ENCODE assay signal across 8 mouse cellular contexts in genomic region chr8:86624915-86625314, GRCm38 (mm10). TPM values are rescaled to one million over a fixed set of nuclear protein-coding genes. Genes with fewer than 3 reads are reported as not detected.
A peak's percentile ranks its signal among the peaks of the same experiment; 100 is the strongest.
DNase-seq lines count a peak whose midpoint lies in the region; ATAC-seq and TF ChIP-seq lines count a peak whose summit lies in the region.

No protein-coding gene starts in this region.

- peak overlapping the region; percentile 65 for H3K4me3 ChIP-seq in C2C12 (ENCODE audit: insufficient read depth, poor library complexity, severe bottlenecking)
- H3K4me3 ChIP-seq in forebrain, embryonic 15.5 days: peak overlapping the region; percentile 95
- H3K4me3 ChIP-seq in kidney, embryonic 15.5 days (replicated peaks): peak overlapping the region; percentile 94

- H3K79me3 ChIP-seq in C2C12 (ENCODE audit: low read depth): peaks cover 15% of the 10 kb centered on the region

- peaks cover 24% of the 10 kb centered on the region for H3K4me1 ChIP-seq in forebrain, embryonic 15.5 days
- peaks cover 8% of the 10 kb centered on the region for H3K4me1 ChIP-seq in kidney, embryonic 15.5 days

- no peak overlapping the region for H3K27ac ChIP-seq in forebrain, embryonic 15.5 days (replicated peaks)
- no peak overlapping the region for H3K27ac ChIP-seq in kidney, embryonic 15.5 days

- peak overlapping the region; percentile 62 for H3K9ac ChIP-seq in forebrain, embryonic 15.5 days (replicated peaks)
- peak overlapping the region; percentile 77; the same call in 1 of the 2 replicates for H3K9ac ChIP-seq in kidney, embryonic 15.5 days

- H3K9me3 ChIP-seq in forebrain, embryonic 15.5 days: no peaks in the 10 kb centered on the region
- no peaks in the 10 kb centered on the region for H3K9me3 ChIP-seq in kidney, embryonic 15.5 days (replicated peaks)

- TF ChIP-seq CTCF in C2C12 (IDR thresholded peaks at IDR 0.05; ENCODE audit: control insufficient read depth, insufficient read depth, insufficient read length): no peak

- no peaks in the 10 kb centered on the region for H3K27me3 ChIP-seq in C2C12 (ENCODE audit: control insufficient read depth, insufficient read depth, insufficient read length)
- no peaks in the 10 kb centered on the region for H3K27me3 ChIP-seq in forebrain, embryonic 15.5 days
- H3K27me3 ChIP-seq in kidney, embryonic 15.5 days: no peaks in the 10 kb centered on the region

- DNase-seq in cerebellum, adult 11-12 months: peak; percentile 9
- DNase-seq in cerebellum, postnatal 36 days: no peak
- DNase-seq in neural tube, embryonic 10.5 days (ENCODE audit: extremely low spot score, low spot score): peak; percentile 13
- no peak for DNase-seq in left cerebral cortex, postnatal 25 days (ENCODE audit: low spot score in 2 of 2)
- no peak for DNase-seq in ovary, adult 18-20 months (ENCODE audit: low spot score)

- ATAC-seq in forebrain, embryonic 15.5 days (replicated peaks): no peak
- ATAC-seq in kidney, embryonic 15.5 days (replicated peaks; ENCODE audit: low FRiP score): no peak

- no peaks in the 10 kb centered on the region for H3K36me3 ChIP-seq in C2C12 (ENCODE audit: control insufficient read depth, insufficient read depth)
- H3K36me3 ChIP-seq in forebrain, embryonic 15.5 days: no peaks in the 10 kb centered on the region
- no peaks in the 10 kb centered on the region for H3K36me3 ChIP-seq in kidney, embryonic 15.5 days

- WGBS in forebrain, embryonic 15.5 days: 53% methylated on average over 7 of the region's 7 CpGs
- 28% methylated on average over 7 of the region's 7 CpGs for WGBS in kidney, embryonic 15.5 days

- H3K4me2 ChIP-seq in forebrain, embryonic 15.5 days (replicated peaks): peak overlapping the region; percentile 88
- H3K4me2 ChIP-seq in kidney, embryonic 15.5 days: peak overlapping the region; percentile 75

- peak overlapping the region; percentile 53 for H3ac ChIP-seq in C2C12 (ENCODE audit: control insufficient read depth, insufficient read length, low read depth)

- intact Hi-C loops in left cerebral cortex, postnatal 25 days (cut with DNase I): loop anchor here (10.0 kb wide), 1 partner anchor 260 kb away; the partner anchor contains the start of gene N4bp1

- peaks cover 41% of the 10 kb centered on the region for H3K79me2 ChIP-seq in C2C12 (ENCODE audit: control insufficient read depth, insufficient read depth)

TF ChIP-seq in C2C12, 6 proteins besides CTCF, POLR2A, EP300 and RAD21:
- TF ChIP-seq MYOG (IDR thresholded peaks at IDR 0.05; ENCODE audit: control insufficient read depth, extremely low read depth, insufficient read length): no peak
- TF ChIP-seq USF1 (IDR thresholded peaks at IDR 0.05; ENCODE audit: low read depth): no peak
- TF ChIP-seq CEBPB (IDR thresholded peaks at IDR 0.05; ENCODE audit: low read depth): no peak
- no peak for TF ChIP-seq MYOD1 (IDR thresholded peaks at IDR 0.05; ENCODE audit: control insufficient read depth, insufficient read length, low read depth)
- no peak for TF ChIP-seq MAX (IDR thresholded peaks at IDR 0.05)
- no peak for TF ChIP-seq FOSL1 (IDR thresholded peaks at IDR 0.05; ENCODE audit: insufficient read depth, low read length, poor library complexity, severe bottlenecking)
TF ChIP-seq in C2C12: peak in this region for 0.

RNA-seq across cellular contexts. Expression of gene Lonp2, which starts 1.1 kb away (rescaled TPM):
- 14.4 TPM for polyA plus RNA-seq in C2C12 (2012; fragmentation: generic; extraction: Trizol)
- polyA plus RNA-seq in forebrain, embryonic 15.5 days (2015; fragmentation: Nextera tagmentation; extraction: Ambion mirVana): 87.6 and 88.3 TPM in 2 replicates
- 63.2 and 63.9 TPM in 2 replicates for polyA plus RNA-seq in kidney, embryonic 15.5 days (2015; fragmentation: Nextera tagmentation; extraction: Ambion mirVana)
- total RNA-seq in left cerebral cortex, postnatal 25 days (2021): 10 to 100 TPM; 57.6 to 63.9 TPM

RNA-seq across cellular contexts. Expression of gene Abcc12, which starts 44.4 kb away (rescaled TPM):
- polyA plus RNA-seq in C2C12 (2012; fragmentation: generic; extraction: Trizol): not detected
- 0.18 and 0.23 TPM in 2 replicates for polyA plus RNA-seq in forebrain, embryonic 15.5 days (2015; fragmentation: Nextera tagmentation; extraction: Ambion mirVana)
- polyA plus RNA-seq in kidney, embryonic 15.5 days (2015; fragmentation: Nextera tagmentation; extraction: Ambion mirVana): 0.14 and 0.15 TPM in 2 replicates
- under 1 TPM; 0.23 to 0.46 TPM for total RNA-seq in left cerebral cortex, postnatal 25 days (2021)

Comparison
In these comparisons a context has a peak if more than half of its experiments do, and no peak if none do; other contexts are left out.
1. DNase-seq: peak in cerebellum, adult 11-12 months (single experiment) and neural tube, embryonic 10.5 days (single experiment); none in cerebellum, postnatal 36 days (0 of 2), left cerebral cortex, postnatal 25 days (0 of 2) and ovary, adult 18-20 months (single experiment).
2. Peak in every context shown above with its lines, with median percentiles within 50 percentile points of each other: H3K4me3 ChIP-seq.